Mouse (Mus musculus) CD4-positive, CD25-positive, alpha-beta regulatory T cell, adult 4 months (primary cell): ENCODE data around the gene Pbld2. TPM values are rescaled to one million over a fixed set of nuclear protein-coding genes. Genes with fewer than 3 reads are reported as not detected.

Experiments used
- ATAC-seq: one replicate; pipeline ENCODE4 v1.8.0; 2017
- polyA plus RNA-seq, 2 experiments: library from polyadenylated mRNA; unstranded; fragments of 100-300 nt; shearing (Covaris generic); gene quantifications; one replicate each; pipeline ENCODE4 v1.2.1; 2017

Pbld2 gene
- polyA plus RNA-seq: under 1 TPM; 0.46 to 0.95 TPM

DNA sequence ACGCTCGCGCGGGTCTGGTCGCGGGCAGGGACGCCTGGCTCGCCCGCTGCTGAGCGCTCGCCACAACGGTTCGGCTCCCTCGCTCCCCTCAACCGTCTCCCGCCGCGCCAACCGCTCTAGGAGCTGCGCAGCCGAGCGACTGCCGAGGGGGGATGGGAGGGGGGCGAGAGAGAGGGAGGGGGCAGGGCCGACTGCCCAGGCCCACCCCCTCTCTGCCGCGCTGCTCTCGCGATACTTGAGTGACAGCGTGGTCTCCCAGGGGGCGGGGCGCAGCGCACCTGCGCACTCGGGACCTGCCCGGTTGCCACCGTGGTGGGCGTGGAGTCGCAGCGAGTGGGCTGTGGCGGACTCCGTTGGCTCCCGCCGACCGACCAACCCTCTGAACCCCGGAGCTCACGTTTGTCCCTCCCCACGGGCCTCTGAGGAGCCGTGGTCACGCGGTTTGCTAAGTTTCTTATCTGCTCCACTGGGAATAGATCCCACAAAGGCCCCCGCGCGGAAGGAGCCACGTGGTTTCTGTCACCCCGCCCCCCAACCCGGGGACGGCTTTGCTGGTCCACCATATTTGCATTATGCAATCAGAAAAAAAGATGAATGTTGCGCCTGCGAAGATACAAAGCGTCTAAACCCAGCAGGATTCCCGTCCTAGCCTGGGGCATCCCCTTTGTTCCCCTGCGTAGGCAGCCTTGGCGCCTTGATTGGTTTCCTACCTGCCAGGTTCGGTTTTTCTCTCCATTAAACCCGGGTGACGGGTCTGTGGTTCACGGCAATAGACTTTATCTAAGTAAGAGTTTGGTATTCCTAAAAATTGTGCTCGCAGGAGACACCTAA is at the start of gene Pbld2, which contains the start of gene Hnrnph3:
Gene Pbld2, plus strand, starts transcription at position 567 of the 831 bp plus-strand sequence.
Gene Hnrnph3, minus strand, starts transcription at position 469 of the 831 bp plus-strand sequence.
- peak; percentile 85 for ATAC-seq

DNA sequence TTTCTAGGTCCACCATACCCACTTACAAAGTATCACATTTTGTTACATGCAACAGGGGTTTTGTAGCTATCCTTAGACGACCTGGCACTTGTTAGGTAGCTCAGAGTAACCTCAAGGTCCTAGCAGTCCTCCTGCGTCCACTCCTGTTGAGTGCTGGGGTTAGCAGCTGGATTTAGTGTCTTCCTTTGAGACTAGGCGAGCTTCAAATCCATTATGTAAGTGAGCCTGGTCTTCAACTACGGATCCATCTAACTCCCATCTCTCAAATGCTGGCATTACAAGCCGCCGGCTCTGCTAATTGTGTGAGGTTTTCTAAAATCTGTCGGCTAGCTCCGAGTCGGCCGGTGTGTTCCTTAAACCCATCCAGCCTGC is 44.5 kb upstream of the Pbld2 start:
- peak; percentile 2 for ATAC-seq

DNA sequence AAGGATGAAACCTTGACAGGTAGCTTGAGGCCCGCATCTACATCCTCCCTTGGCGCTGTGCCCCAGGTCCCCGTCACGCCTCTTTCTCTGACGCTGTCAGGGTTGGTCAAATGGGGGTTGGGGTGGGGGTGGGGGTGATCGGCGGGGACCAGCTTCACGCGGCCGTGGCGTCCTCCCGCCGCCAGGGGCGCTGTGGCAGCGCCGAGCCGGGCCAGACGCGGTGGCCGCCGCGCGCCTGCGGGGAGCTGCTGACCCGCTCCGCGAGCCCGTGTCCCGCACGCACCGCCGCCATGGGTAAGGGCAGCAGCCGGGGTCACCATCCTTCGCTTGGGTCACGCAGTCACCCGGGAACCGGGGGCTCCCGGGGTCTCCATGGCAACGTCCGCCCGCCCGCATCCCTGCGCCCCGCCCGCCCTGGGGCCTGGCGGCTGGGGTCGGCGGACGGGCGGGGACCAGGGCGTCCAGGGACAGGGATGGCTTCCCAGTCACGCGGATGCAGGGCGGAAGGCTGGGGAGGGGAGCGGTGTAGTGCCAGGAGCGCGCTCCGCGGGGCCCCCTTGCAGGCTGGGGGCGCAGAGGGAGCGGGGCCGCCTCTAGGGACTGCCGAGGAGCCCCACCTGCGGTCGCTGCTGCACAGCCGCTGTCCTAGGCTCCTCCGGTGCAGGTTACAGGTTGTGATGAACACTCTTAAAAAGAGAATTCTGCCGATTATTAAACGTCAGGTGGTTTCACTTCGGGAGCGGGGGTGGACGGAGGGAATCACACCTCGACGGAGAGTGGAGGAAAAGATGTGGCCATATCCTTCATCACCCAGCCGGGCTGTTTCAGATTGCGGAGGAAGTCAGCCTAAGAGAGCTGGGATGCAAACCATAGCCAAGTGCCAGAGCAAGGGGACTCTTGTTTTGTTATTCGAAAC is 43.8 kb upstream of the Pbld2 start, which contains the start of gene Rufy2:
Gene Rufy2, plus strand, starts transcription at position 185 of the 916 bp plus-strand sequence.
- peak; percentile 83 for ATAC-seq

DNA sequence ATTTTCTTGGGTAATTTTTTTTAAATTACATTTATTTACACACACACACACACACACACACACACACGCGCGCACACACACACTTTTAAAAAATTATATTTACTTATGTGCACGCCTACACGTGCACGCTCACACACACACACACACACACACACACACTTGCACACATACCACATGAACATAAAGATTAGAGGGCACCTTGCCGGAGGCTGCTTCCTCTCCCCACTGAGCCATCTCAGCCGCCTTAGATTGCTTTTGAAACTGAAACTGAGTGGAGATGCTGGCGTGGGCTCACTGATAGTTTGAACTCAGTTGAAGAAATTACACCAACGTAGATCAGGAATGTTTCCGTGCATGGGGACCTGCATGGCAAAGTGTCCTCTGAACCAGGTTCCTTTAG is 40.0 kb upstream of the Pbld2 start:
- ATAC-seq: peak; percentile 69

DNA sequence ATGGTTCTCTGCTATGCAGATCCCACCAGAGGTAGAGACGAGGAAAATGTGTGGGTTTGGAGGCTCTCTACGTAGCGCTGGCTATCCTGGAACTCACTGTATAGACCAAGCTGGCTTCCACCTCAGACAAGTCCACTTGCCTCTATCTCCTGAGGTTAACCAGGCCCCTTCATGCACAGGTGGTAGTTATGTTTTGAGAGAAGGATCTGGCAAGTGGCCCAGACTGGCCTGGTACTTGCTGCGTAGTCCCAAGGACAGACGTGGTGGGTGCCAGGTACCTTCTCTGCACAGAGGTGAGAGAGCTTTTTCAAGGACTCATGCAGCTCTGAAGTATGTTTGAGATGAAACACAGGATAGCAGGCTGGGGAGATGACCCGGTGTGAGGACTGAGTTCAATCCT is 39.6 kb upstream of the Pbld2 start:
- ATAC-seq: peak; percentile 15

DNA sequence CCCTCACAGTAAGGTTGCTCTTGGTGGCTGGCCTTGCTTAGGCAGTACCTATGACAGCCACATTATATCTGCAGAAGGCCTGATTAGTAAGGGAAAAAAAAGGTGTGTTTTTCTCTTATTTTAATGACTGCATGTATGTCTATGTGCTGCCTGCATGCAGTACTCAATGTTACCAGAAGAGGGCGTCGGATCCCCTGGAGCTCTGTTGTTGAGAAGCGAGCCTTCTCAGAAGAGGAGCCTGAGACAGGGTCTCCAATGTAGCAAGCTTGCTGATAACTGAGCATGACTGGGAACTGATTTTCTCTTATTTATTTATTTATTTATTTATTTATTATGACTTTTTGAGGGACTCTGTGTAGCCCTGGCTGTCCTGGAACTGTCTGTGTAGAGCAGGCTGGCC is 36.8 kb upstream of the Pbld2 start:
- ATAC-seq: no peak

DNA sequence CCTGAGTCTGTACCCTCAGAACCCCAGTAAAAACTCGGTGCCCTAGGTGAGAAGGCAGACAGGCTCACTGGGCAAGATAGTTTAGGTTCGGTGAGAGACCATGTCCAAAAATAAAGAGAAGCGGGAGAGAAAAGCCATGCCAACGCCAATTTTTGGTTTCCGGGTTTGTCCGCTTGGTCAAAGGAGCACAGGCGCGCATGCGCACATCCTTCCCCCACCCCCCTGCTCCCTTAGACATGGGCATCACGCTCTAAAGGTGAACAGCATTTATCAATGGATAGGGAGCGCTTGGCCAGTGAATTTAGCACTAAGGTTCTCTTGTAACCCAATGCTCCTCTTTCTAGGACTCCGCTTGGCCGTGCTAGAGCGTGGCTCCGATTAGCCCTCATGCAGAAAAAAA is 33.5 kb upstream of the Pbld2 start:
- ATAC-seq: no peak

DNA sequence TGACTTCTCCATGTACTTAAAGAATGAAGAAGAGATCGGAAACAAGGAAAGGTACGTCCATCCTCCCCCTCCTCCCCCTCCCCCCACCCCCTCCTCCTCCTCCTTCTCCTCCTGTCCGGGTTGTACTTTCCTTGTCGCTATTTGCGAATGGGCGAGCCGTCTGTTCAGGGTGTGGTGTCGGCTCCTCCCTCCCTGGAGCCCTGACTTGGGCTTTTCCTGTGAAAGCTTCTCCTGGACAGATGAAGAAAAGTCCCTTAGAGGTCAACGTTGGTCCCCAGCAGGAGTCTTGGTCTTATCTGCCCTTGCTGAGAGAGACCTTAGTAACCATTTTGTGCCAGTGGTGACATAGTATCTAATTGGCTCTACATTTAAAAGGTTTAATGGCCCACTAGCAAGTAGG is 30.1 kb upstream of the Pbld2 start:
- no peak for ATAC-seq

DNA sequence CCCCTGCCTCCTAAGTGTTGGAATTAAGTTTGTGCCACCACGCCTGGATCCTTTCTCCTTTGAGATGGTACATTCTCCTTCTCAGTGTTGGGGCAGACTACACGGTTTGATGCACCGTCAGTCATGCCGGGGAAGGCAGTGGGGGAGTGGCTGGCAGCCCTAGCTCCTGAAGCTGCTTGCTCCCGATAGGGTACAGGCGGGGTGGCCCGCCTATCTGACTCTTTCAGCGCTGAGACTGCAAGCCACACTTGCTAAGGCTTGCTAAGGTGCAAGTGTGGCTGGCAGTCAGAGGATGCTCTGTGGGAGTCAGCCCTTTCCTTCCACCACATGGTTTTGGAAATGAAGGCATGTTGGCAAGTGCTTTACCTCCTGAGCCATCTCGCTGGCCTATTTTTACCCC is 23.5 kb upstream of the Pbld2 start:
- no peak for ATAC-seq

DNA sequence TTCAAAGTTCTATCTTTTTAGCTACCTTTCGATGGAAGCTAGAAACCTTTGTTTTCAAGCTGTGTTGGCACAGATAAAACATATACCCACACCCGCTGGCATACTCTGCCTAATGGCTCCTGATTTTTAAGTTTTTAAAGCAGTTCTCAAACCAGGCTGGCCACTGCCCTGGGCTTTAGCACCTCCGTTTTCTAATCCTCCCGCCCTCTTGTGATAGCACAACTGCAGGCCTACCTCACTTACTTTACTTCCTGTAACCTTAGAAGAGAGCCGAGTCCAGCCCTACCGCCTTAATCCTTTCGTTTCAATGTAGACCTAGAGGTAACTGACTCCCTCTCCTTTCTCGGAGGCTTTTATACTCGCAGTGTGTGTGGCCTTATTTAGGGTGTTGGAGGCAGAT is 20.9 kb upstream of the Pbld2 start:
- no peak for ATAC-seq

DNA sequence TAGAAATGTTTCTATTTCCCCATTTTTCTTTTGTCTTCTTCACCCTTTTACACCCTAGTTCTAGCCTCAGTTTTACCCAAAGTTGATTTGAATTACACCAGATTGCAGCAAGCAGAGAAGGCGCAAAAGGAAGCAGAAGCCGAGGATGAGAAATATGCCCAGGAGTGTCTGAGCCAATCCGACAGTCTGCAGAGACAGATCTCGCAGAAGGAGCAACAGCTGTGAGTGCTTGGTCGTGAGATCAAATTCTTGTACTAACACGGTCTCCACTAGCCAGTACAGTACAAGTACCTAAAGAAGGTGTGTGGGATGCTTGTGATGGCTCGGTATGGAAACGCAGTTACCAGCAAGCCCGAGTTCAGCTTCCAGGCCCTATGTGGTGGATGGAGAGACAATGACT is 19.6 kb upstream of the Pbld2 start:
- no peak for ATAC-seq

DNA sequence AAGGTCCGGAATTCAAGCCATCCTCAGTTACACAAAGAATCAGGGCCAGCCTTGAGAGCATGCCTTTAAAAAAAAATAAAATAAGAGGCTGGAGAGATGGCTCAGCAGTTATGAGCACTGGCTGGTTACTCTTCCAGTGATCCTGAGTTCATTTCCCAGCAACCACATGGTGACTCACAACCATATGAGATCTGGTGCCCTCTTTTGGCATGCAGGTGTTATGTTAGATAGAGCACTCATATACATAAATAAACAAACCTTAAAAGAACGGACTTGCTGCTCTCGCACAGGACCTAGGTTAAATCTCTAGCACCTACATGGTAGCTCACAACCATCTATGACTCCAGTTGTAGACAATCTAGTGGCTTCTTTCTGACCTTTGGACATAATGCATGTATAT is 15.9 kb upstream of the Pbld2 start:
- ATAC-seq: no peak

DNA sequence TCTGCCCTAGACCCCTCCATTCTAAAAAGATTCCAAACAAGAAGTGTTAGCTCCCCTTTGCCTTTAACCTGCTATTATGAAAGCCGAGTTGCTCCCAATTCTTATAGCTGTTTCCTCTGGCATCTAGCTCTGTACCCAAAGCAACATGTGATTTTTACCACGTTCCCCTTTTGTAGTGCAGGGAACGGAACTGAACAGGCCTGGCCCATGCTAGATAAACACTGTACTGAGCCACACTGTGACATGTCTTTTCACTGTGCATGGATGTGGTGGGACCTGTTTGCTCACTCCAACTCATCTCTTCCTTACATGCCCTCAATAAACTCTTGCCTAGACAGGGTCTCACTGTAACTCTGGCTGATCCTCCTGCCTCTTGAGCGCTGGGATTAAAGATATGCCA is 13.8 kb upstream of the Pbld2 start:
- no peak for ATAC-seq

DNA sequence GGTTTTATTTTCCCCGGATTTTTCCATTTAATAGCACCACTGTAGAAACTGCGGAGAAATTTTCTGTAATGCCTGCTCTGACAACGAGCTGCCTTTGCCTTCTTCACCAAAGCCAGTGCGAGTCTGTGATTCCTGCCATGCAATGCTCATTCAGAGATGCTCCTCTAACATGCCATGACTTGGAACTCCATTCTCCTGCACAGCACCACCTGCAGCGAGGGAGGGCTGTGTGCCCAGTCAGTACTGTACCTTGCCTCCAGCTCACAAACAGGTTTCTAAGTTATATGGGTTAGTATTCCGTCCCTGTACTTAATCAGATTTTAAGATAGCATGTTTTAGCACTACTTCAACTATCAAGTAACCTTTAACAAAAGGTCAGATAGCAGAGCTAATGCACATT is 12.6 kb upstream of the Pbld2 start:
- ATAC-seq: no peak

DNA sequence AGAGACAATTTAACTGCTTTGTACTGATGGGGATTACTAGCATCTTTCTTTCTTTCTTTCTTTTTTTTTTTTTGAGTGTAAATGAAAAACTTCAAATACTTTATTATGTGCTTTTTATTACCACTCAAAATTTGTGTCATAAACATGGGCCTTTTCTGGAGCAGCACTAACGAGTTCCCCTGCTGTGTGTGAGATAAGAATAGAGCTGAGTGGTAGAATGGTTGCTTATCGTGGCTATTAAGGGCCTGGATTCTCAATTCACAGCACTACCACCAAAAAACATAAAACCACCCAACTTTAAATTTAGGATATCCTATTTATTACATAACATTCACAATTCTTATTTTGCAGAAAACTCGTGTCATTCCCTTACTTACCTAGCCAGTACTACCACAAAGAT is 10.6 kb upstream of the Pbld2 start:
- no peak for ATAC-seq

DNA sequence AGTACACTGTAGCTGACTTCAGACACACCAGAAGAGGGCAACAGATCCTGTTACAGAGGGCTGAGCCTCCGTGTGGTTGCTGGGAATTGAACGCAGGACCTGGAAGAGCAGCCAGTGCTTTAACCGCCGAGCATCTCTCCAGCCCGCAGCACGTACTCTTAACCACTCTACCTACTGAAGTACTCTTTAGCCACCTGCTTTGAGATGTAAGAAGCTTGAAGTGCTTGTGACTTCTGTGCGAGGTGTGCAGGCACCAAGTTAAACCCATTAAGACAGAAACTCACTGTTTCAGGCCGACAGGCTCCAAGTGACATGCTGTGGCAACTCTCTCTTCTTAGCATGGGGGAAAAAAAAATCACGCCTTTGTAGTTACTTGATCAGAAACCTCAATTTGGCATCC is 9.9 kb upstream of the Pbld2 start:
- no peak for ATAC-seq

DNA sequence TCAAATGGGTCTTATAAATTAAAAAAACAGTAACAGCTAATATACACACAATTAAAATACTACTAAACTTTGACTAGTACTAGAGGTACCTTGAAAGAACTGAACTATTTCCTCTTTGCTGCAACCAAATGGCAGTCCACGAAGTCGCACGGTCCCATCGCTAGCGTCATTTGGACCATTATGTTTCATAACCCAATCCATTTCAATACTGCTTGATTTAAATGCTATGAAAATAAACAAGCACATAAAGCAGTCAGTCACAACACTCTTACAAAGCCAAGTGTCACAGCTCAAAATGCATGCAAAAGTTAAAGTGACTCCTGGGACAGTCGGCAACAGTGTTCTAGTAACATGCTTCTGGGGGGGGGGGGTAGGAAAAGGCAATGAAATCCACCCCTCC is 4.8 kb upstream of the Pbld2 start:
- ATAC-seq: no peak

DNA sequence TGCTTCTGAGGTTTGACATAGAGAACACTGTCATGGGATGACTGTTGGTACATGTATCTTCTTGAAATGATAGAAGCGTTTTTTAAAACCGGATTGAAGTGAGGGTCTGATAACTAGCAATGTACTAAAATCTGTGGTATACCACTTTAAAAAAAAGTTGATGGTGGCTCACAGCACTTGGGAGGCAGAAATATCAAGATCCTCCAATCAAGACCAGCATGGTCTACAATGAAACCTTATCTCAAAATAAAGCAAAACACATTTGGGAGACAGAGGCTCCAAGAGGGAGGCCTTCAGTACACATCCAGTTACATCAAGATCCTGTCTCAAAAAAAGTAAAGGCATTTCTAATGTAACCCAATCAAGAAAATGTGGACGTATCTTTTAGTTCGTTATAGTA is 2.4 kb upstream of the Pbld2 start:
- ATAC-seq: no peak

DNA sequence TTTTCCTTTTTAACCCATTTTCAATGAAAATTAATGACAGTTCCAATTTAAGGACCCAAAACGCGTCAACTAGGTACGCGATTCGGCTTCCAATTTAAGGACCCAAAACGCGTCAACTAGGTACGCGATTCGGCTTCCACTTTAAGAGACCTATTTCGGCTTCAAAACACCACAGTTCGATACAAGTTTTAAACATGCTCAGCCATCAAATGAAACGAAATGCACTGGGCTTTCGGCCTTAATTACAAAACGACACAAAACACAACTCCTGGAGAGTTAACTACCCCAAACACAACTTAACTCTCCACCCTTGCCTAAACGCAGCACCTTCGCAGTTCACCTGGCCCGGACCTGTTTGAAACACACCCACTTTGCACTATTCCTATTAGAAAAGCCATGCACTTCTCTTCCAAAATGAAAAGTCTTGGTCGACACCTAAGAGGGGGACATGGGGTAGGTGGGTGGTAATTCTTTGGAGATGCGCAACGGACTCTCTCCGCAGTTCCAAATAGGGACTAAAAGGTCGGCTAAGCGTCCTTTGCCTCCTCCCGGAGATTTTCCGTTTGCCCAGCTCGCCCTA is 1.5 kb upstream of the Pbld2 start:
- no peak for ATAC-seq

DNA sequence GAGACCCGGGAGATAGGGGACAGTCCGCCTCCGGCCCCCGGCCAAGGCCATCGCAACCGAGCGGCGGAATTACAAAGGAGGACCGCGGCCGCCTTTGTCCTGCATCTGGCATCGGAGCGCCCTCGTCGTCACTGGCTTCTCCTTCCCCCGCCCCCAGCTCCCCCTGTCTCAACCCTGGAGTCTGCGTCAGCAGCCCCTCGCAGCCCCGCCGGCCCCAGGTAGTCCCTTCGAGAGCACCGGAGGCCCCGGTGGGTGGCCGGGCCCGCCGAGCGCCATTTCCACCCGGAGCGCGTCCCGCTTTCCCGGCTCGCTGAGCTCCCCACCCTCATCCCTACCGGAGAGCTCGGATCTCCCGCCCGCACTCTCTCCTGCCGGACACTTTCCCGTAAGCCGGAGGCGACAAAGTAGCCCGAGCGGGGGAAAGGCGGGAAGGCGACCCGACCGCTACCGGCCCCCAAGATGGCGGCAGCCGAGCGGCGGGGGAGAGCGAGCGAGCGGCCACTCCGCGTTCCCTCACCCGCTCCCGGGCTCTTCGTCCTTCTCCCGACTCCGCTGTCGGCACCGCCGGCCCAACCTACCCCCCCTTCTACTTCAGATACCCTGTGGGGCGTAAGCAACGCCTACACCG is 880 bp upstream of the Pbld2 start:
- ATAC-seq: peak; percentile 28

DNA sequence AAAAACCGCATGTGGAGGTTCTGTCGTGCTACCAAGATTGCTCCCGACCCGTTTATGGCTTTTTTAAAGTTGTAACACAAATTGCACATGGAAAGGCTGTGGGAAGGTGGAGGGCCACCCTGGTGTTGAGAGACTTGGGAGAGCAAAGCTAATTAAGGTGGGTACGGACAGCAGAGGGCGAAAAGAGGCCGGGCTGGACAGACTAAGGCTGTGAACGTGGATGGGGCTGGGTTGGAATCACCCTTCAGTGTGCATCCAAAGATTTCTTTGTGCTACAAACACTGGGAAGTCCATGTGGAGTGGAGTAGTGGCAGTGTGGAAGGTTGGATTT is 430 bp downstream of the Pbld2 start:
- ATAC-seq: no peak

DNA sequence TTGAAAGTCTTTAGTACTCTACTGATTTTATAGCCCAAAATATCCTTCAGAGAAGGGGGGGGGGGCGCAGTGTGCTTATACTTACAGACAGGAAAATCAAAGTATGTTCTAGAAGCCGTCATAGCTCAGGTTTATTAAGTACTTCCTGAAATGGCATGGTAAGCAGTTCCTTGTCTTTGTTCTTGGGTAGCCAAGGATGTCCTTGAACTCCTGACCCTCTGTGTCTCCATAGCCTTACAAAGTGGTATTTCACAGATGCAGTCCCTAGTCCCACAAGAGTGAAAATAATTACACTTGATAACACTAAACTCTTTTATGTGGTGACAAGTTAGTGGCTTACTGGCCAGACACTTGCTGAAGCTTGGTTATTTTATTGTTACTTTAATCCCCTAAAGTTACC is 901 bp downstream of the Pbld2 start:
- ATAC-seq: no peak

DNA sequence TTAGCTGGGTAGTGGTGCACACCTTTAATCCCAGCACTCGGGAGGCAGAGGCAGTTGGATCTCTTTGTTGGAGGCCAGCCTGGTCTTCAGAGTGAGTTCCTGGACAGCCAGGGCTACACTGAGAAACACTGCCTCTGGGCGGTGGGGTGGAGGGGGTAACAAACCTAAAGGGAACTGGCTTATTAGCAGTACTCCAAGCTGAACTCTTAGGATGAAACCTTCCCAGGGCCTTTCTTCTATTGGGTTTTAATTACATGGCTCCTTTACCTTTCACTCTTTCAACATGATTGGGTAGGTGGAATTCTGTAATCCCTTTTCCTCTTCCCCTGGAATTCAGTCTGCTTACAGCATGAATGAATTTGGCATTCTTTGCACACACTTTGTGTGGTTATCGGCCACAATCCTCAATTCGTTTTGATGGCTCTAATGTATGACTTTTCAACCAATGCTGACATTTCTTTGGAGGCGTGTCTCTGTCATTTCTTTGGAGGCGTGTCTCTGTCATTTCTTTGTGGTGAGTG is 1.4 kb downstream of the Pbld2 start:
- no peak for ATAC-seq
